Mouse (Mus musculus): ENCODE measurements around the gene Cdon. TPM values are rescaled to one million over a fixed set of nuclear protein-coding genes. Genes with fewer than 3 reads are reported as not detected.

Gene Cdon
- polyA plus RNA-seq (2015; fragmentation: Nextera tagmentation; extraction: Ambion mirVana), result 5.0 and 5.8 TPM in 2 replicates

- WGBS, result under 1% methylated on average over 71 of the region's 97 CpGs
- Histone ChIP-seq H3K9ac (ENCODE audit: low read length) (peak within 1 kb of the TSS; percentile 88), H3K9me3 (replicated peaks; ENCODE audit: control insufficient read depth, low read length) (no peaks in the 10 kb centered on the region), H3K4me2 (ENCODE audit: low read depth, low read length) (peak within 1 kb of the TSS; percentile 85), H3K27me3 (ENCODE audit: control insufficient read depth, insufficient read depth, low read length) (no peaks in the 10 kb centered on the region), H3K27ac (ENCODE audit: low read length) (peak within 1 kb of the TSS; percentile 91), H3K36me3 (ENCODE audit: control insufficient read depth, insufficient read depth) (no peaks in the 10 kb centered on the region), H3K4me1 (ENCODE audit: control insufficient read depth, insufficient read depth, low read length) (peaks cover 21% of the 10 kb centered on the region), H3K4me3 (ENCODE audit: low read length) (peak within 1 kb of the TSS; percentile 78)
- ATAC-seq (replicated peaks; ENCODE audit: extremely low read depth, insufficient read depth, low FRiP score), result peak; percentile 96
Measured at GRCm38 (mm10) chr9:35420805-35421719, at the start of gene Cdon. Gene Cdon, plus strand, starts transcription at chr9:35421128.

- Histone ChIP-seq H3K27me3 (ENCODE audit: control insufficient read depth, insufficient read depth, low read length) (no peaks in the 10 kb centered on the region), H3K9ac (ENCODE audit: low read length) (no peak overlapping the region), H3K4me1 (ENCODE audit: control insufficient read depth, insufficient read depth, low read length) (no peaks in the 10 kb centered on the region), H3K4me2 (ENCODE audit: low read depth, low read length) (no peak overlapping the region), H3K9me3 (replicated peaks; ENCODE audit: control insufficient read depth, low read length) (no peaks in the 10 kb centered on the region), H3K27ac (ENCODE audit: low read length) (no peak overlapping the region), H3K4me3 (ENCODE audit: low read length) (no peak overlapping the region), H3K36me3 (ENCODE audit: control insufficient read depth, insufficient read depth) (no peaks in the 10 kb centered on the region)
- ATAC-seq (replicated peaks; ENCODE audit: extremely low read depth, insufficient read depth, low FRiP score), result no peak
- WGBS, result 48% methylated on average over 9 of the region's 9 CpGs
Measured at GRCm38 (mm10) chr9:35372324-35373101, 48.4 kb upstream of the Cdon start.

- WGBS, result 40% methylated on average over 2 of the region's 2 CpGs
- Histone ChIP-seq H3K9ac (ENCODE audit: low read length) (no peak overlapping the region), H3K4me1 (ENCODE audit: control insufficient read depth, insufficient read depth, low read length) (no peaks in the 10 kb centered on the region), H3K4me2 (ENCODE audit: low read depth, low read length) (no peak overlapping the region), H3K4me3 (ENCODE audit: low read length) (no peak overlapping the region), H3K27me3 (ENCODE audit: control insufficient read depth, insufficient read depth, low read length) (no peaks in the 10 kb centered on the region), H3K9me3 (replicated peaks; ENCODE audit: control insufficient read depth, low read length) (no peaks in the 10 kb centered on the region), H3K36me3 (ENCODE audit: control insufficient read depth, insufficient read depth) (no peaks in the 10 kb centered on the region), H3K27ac (ENCODE audit: low read length) (no peak overlapping the region)
- no peak for ATAC-seq (replicated peaks; ENCODE audit: extremely low read depth, insufficient read depth, low FRiP score)
Measured at GRCm38 (mm10) chr9:35377916-35378315, 43.0 kb upstream of the Cdon start.

GRCm38 (mm10) chr9:35378991-35379390, 41.9 kb upstream of the Cdon start:
- no peak for ATAC-seq (replicated peaks; ENCODE audit: extremely low read depth, insufficient read depth, low FRiP score)
- Histone ChIP-seq H3K9ac (ENCODE audit: low read length) (no peak overlapping the region), H3K27me3 (ENCODE audit: control insufficient read depth, insufficient read depth, low read length) (no peaks in the 10 kb centered on the region), H3K4me2 (ENCODE audit: low read depth, low read length) (no peak overlapping the region), H3K9me3 (replicated peaks; ENCODE audit: control insufficient read depth, low read length) (no peaks in the 10 kb centered on the region), H3K4me3 (ENCODE audit: low read length) (no peak overlapping the region), H3K27ac (ENCODE audit: low read length) (no peak overlapping the region), H3K36me3 (ENCODE audit: control insufficient read depth, insufficient read depth) (no peaks in the 10 kb centered on the region), H3K4me1 (ENCODE audit: control insufficient read depth, insufficient read depth, low read length) (no peaks in the 10 kb centered on the region)
- WGBS, result 39% methylated on average over 3 of the region's 3 CpGs

GRCm38 (mm10) chr9:35399896-35400295, 21.0 kb upstream of the Cdon start:
- H3K4me1 ChIP-seq (ENCODE audit: control insufficient read depth, insufficient read depth, low read length), result peaks cover 8% of the 10 kb centered on the region
- H3K36me3 ChIP-seq (ENCODE audit: control insufficient read depth, insufficient read depth), result no peaks in the 10 kb centered on the region
- H3K4me3 ChIP-seq (ENCODE audit: low read length), result no peak overlapping the region
- whole genome bisulfite sequencing, result 64% methylated on average over 7 of the region's 7 CpGs
- H3K27ac ChIP-seq (ENCODE audit: low read length), result no peak overlapping the region
- no peak for ATAC-seq (replicated peaks; ENCODE audit: extremely low read depth, insufficient read depth, low FRiP score)
- H3K4me2 ChIP-seq (ENCODE audit: low read depth, low read length), result no peak overlapping the region
- H3K9ac ChIP-seq (ENCODE audit: low read length), result no peak overlapping the region
- H3K27me3 ChIP-seq (ENCODE audit: control insufficient read depth, insufficient read depth, low read length), result no peaks in the 10 kb centered on the region; the same call in 1 of the 2 replicates
- H3K9me3 ChIP-seq (replicated peaks; ENCODE audit: control insufficient read depth, low read length), result no peaks in the 10 kb centered on the region

GRCm38 (mm10) chr9:35400398-35400797, 20.5 kb upstream of the Cdon start:
- Histone ChIP-seq H3K9ac (ENCODE audit: low read length) (no peak overlapping the region), H3K4me3 (ENCODE audit: low read length) (no peak overlapping the region)

GRCm38 (mm10) chr9:35400831-35401230, 20.1 kb upstream of the Cdon start:
- H3K4me2 ChIP-seq (ENCODE audit: low read depth, low read length), result peak overlapping the region; percentile 48
- 8% methylated on average over 9 of the region's 9 CpGs for WGBS
- H3K4me3 ChIP-seq (ENCODE audit: low read length), result no peak overlapping the region
- no peak for ATAC-seq (replicated peaks; ENCODE audit: extremely low read depth, insufficient read depth, low FRiP score)
- H3K36me3 ChIP-seq (ENCODE audit: control insufficient read depth, insufficient read depth), result no peaks in the 10 kb centered on the region
- no peaks in the 10 kb centered on the region for H3K9me3 ChIP-seq (replicated peaks; ENCODE audit: control insufficient read depth, low read length)
- no peaks in the 10 kb centered on the region; the same call in 1 of the 2 replicates for H3K27me3 ChIP-seq (ENCODE audit: control insufficient read depth, insufficient read depth, low read length)
- H3K9ac ChIP-seq (ENCODE audit: low read length), result no peak overlapping the region
- H3K4me1 ChIP-seq (ENCODE audit: control insufficient read depth, insufficient read depth, low read length), result peaks cover 17% of the 10 kb centered on the region
- H3K27ac ChIP-seq (ENCODE audit: low read length), result no peak overlapping the region

More at GRCm38 (mm10) chr9:35400398-35400797, 20.5 kb upstream of the Cdon start:
- H3K27me3 ChIP-seq (ENCODE audit: control insufficient read depth, insufficient read depth, low read length), result no peaks in the 10 kb centered on the region; the same call in 1 of the 2 replicates
- H3K36me3 ChIP-seq (ENCODE audit: control insufficient read depth, insufficient read depth), result no peaks in the 10 kb centered on the region
- H3K27ac ChIP-seq (ENCODE audit: low read length), result no peak overlapping the region
- 9% methylated on average over 7 of the region's 7 CpGs for WGBS
- peak overlapping the region; percentile 48 for H3K4me2 ChIP-seq (ENCODE audit: low read depth, low read length)
- peaks cover 13% of the 10 kb centered on the region for H3K4me1 ChIP-seq (ENCODE audit: control insufficient read depth, insufficient read depth, low read length)
- ATAC-seq (replicated peaks; ENCODE audit: extremely low read depth, insufficient read depth, low FRiP score), result 0 out of 2 replicates have a peak, but pooled peaks have one; percentile 41
- no peaks in the 10 kb centered on the region for H3K9me3 ChIP-seq (replicated peaks; ENCODE audit: control insufficient read depth, low read length)

GRCm38 (mm10) chr9:35402584-35402991, 18.3 kb upstream of the Cdon start:
- ATAC-seq (replicated peaks; ENCODE audit: extremely low read depth, insufficient read depth, low FRiP score), result no peak
- Histone ChIP-seq H3K27me3 (ENCODE audit: control insufficient read depth, insufficient read depth, low read length) (no peaks in the 10 kb centered on the region; the same call in 1 of the 2 replicates), H3K4me2 (ENCODE audit: low read depth, low read length) (no peak overlapping the region), H3K9me3 (replicated peaks; ENCODE audit: control insufficient read depth, low read length) (no peaks in the 10 kb centered on the region), H3K9ac (ENCODE audit: low read length) (no peak overlapping the region), H3K4me1 (ENCODE audit: control insufficient read depth, insufficient read depth, low read length) (peaks cover 17% of the 10 kb centered on the region), H3K27ac (ENCODE audit: low read length) (no peak overlapping the region), H3K36me3 (ENCODE audit: control insufficient read depth, insufficient read depth) (no peaks in the 10 kb centered on the region), H3K4me3 (ENCODE audit: low read length) (no peak overlapping the region)
- 76% methylated on average over 4 of the region's 4 CpGs for WGBS

All from heart, embryonic 16.5 days (tissue).